Mouse (Mus musculus) olfactory bulb, adult 2 months (tissue): Measurements from ENCODE around the gene Cacnb3.

Source experiments
- CTCF ChIP-seq: fragments of 200-500 bp; IDR thresholded peaks from 2 replicates; pipeline ENCODE4 v1.5.1; 2012; ENCODE audit warnings: low read depth, mild to moderate bottlenecking, low read length, moderate library complexity; ENCODE audit not compliant: insufficient read depth
- POLR2A ChIP-seq: fragments of 200-500 bp; IDR thresholded peaks from 2 replicates; pipeline ENCODE4 v1.6.1; 2012; ENCODE audit warnings: mild to moderate bottlenecking, low read depth, low read length, moderate library complexity; ENCODE audit not compliant: insufficient read depth

DNA sequence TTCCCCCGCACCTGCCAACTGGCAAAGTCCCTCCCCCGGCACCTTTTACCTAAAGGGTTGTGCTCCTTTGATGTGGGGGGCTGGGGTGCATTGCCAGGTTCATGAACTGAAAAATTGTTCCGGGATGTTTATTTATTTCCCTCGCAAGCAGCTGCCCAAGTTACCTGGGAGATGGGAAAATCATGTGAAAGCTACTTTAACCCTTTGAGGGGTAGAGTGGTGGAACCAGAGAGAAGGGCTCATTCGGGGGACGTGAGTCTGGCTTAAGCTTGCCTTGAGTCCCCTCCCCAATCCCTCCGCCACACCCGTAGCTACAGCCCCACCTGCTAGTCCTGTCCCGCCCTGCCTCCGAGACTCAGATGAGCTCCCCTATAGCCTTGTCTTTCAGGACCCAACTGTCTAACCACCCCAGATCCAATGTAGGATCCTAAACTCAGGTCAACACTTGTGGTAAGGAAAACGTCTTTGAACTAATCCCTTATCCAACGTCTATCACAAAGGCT, 20.5 kb upstream of the Cacnb3 start:
- TF ChIP-seq CTCF (no peak), POLR2A (no peak)
